Mouse (Mus musculus): ENCODE results near the gene Smg6.

DNA sequence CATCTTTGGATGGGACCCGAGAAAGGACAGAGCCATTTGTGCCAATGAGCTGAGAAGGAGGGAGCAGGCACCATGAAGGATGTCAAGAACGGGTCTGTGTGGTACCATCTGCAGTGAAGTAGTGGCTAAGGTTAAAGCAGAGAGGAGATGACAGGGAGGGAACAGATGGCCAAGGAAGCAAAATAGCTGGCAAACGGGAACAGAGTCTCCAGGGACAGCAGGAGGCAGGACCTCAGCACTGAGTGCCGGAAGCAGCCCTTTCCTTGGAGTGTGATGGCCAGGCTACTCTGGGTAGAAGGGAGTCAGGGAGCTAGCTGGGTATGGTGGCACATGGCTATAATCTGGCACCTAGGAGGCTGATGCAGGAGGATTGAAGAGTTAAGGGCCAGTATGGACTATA, 273.2 kb downstream of the Smg6 start:
- no peak for TF ChIP-seq CTCF (IDR thresholded peaks at IDR 0.05; ENCODE audit: borderline replicate concordance, extremely low read depth, insufficient read depth, insufficient read length)
- no peak for TF ChIP-seq POLR2A (IDR thresholded peaks at IDR 0.05; ENCODE audit: borderline replicate concordance, extremely low read depth, insufficient read depth, insufficient read length, poor library complexity, severe bottlenecking)

Measured in brain, embryonic 14.5 days (tissue).